Mouse (Mus musculus): Measurements from ENCODE around the gene Rpl23. TPM values are rescaled to one million over a fixed set of nuclear protein-coding genes. Genes with fewer than 3 reads are reported as not detected.

Gene Rpl23
- total and polyA plus RNA-seq, 3 experiments: 921 to 2,072 TPM; not detected in 1

DNA sequence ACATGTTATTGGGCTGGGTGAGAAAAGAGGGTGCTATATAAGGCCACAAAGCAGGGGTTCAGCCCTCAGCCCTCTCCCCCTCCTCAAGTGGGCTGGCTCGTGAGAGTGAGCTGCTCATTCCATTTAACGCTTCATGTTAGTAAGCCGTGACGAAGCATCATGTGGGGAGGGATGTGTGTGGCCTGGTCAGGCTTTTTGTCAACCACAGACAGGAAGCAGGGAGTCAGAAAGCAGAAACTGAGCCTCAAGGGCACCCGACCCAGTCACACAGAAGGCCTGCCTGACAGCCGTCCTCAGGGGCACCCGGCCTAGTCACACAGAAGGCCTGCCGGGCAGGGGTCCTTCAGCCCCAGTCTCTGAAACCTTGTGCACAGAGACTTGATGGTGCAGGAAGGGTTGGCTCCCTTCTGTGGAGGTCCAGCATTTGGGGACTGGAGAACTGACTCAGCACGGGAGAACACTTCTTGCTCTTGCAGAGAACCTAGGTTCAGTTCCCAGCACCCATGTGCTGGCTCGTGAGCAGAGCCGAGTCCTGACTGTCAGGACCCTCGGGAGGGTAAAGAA lies 47.8 kb upstream of the Rpl23 start:
- Histone ChIP-seq H3K9ac (ENCODE audit: control insufficient read depth, low read depth, low read length, poor library complexity, severe bottlenecking) (no peak overlapping the region), H3K9me3 (replicated peaks; ENCODE audit: insufficient read depth, low read length) (no peaks in the 10 kb centered on the region), H3K36me3 (ENCODE audit: control insufficient read depth in 1 of 2, insufficient read depth in 2 of 2, low read length in 2 of 2) (peaks cover 1 to 4% of the 10 kb centered on the region in 2 experiments), H3K4me1 (ENCODE audit: control insufficient read depth in 1 of 2, insufficient read depth in 2 of 2, low read length in 2 of 2) (peaks cover 11 to 19% of the 10 kb centered on the region in 2 experiments), H3K27me3 (ENCODE audit: control insufficient read depth in 1 of 2, insufficient read depth in 2 of 2, low read length in 2 of 2) (no peaks in the 10 kb centered on the region), H3K4me3 (ENCODE audit: control insufficient read depth in 1 of 2, insufficient read depth in 1 of 2, low read depth in 2 of 2, low read length in 2 of 2) (no peak overlapping the region), H3K79me2 (ENCODE audit: control insufficient read depth, insufficient read depth, low read length, poor library complexity) (no peaks in the 10 kb centered on the region), H3K27ac (ENCODE audit: control insufficient read depth, low read depth, low read length) (no peak overlapping the region)
- DNase-seq (ENCODE audit: low read depth, low spot score): no peak
- no peak for TF ChIP-seq ZMIZ1 (IDR thresholded peaks at IDR 0.05; ENCODE audit: low read depth, low read length)
- TF ChIP-seq ELF1 (IDR thresholded peaks at IDR 0.05; ENCODE audit: low read depth, low read length): no peak
- no peak for TF ChIP-seq E2F4 (IDR thresholded peaks at IDR 0.05; ENCODE audit: borderline replicate concordance, low read depth, low read length)
- no peak for TF ChIP-seq ZKSCAN1 (IDR thresholded peaks at IDR 0.05; ENCODE audit: low read depth, low read length)
- no peak for TF ChIP-seq TCF12 (IDR thresholded peaks at IDR 0.05; ENCODE audit: low read depth, low read length)
- TF ChIP-seq MYB (IDR thresholded peaks at IDR 0.05; ENCODE audit: low read depth, low read length): no peak
- TF ChIP-seq TBP (IDR thresholded peaks at IDR 0.05; ENCODE audit: low read depth, low read length): no peak
- no peak for TF ChIP-seq CHD2 (IDR thresholded peaks at IDR 0.05; ENCODE audit: low read length)
- TF ChIP-seq RCOR1 (IDR thresholded peaks at IDR 0.05; ENCODE audit: low read depth, low read length): no peak
- TF ChIP-seq ETS1 (IDR thresholded peaks at IDR 0.05; ENCODE audit: low read depth, low read length): no peak
- no peak for TF ChIP-seq MAX (IDR thresholded peaks at IDR 0.05; ENCODE audit: low read length)
- TF ChIP-seq JUND (IDR thresholded peaks at IDR 0.05; ENCODE audit: low read depth, low read length): no peak
- no peak for TF ChIP-seq BHLHE40 (IDR thresholded peaks at IDR 0.05; ENCODE audit: borderline replicate concordance, low read depth, low read length)

DNA sequence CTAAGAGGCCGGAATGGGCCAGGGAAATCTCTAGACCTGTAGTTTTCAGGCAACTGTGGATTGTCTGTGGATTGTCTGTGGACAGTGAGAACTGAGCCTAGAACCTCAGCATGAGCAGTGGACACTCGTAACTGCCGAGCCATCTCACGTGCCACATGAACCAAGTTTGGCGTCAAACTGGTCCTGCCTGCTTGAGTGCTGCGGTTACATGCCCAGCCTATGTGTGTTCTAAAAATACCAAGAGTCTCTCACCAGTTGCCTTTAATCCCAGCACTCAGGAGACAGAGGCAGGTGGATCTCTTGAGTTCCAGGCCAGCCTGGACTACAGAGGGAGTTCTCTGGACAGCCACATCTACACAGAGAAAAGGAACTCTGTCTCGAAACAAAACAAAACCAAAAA lies 47.1 kb upstream of the Rpl23 start:
- no peak for TF ChIP-seq MYC (IDR thresholded peaks at IDR 0.05; ENCODE audit: low read depth, low read length)
- TF ChIP-seq MAX (IDR thresholded peaks at IDR 0.05; ENCODE audit: low read length): no peak
- no peak for TF ChIP-seq ELF1 (IDR thresholded peaks at IDR 0.05; ENCODE audit: low read depth, low read length)
- TF ChIP-seq USF1 (IDR thresholded peaks at IDR 0.05; ENCODE audit: low read depth, low read length): no peak
- TF ChIP-seq RCOR1 (IDR thresholded peaks at IDR 0.05; ENCODE audit: low read depth, low read length): no peak
- Histone ChIP-seq H3K9ac (ENCODE audit: control insufficient read depth, low read depth, low read length, poor library complexity, severe bottlenecking) (no peak overlapping the region), H3K27ac (ENCODE audit: control insufficient read depth, low read depth, low read length) (no peak overlapping the region), H3K79me2 (ENCODE audit: control insufficient read depth, insufficient read depth, low read length, poor library complexity) (no peaks in the 10 kb centered on the region), H3K4me1 (ENCODE audit: control insufficient read depth in 1 of 2, insufficient read depth in 2 of 2, low read length in 2 of 2) (peaks cover 11 to 19% of the 10 kb centered on the region in 2 experiments), H3K27me3 (ENCODE audit: control insufficient read depth in 1 of 2, insufficient read depth in 2 of 2, low read length in 2 of 2) (no peaks in the 10 kb centered on the region), H3K36me3 (ENCODE audit: control insufficient read depth in 1 of 2, insufficient read depth in 2 of 2, low read length in 2 of 2) (peaks cover 1 to 4% of the 10 kb centered on the region in 2 experiments), H3K4me3 (ENCODE audit: control insufficient read depth in 1 of 2, insufficient read depth in 1 of 2, low read depth in 2 of 2, low read length in 2 of 2) (no peak overlapping the region), H3K9me3 (replicated peaks; ENCODE audit: insufficient read depth, low read length) (no peaks in the 10 kb centered on the region)
- DNase-seq (ENCODE audit: low read depth, low spot score): no peak

Data from MEL (cell line).